Mouse (Mus musculus) lung, postnatal 25 days (tissue): ENCODE data around the gene Mgll.

Source experiments
- DNase-seq: peaks from one replicate; pipeline ENCODE4 v3.0.0; 2022; ENCODE audit warnings: low spot score

Mgll gene

DNA sequence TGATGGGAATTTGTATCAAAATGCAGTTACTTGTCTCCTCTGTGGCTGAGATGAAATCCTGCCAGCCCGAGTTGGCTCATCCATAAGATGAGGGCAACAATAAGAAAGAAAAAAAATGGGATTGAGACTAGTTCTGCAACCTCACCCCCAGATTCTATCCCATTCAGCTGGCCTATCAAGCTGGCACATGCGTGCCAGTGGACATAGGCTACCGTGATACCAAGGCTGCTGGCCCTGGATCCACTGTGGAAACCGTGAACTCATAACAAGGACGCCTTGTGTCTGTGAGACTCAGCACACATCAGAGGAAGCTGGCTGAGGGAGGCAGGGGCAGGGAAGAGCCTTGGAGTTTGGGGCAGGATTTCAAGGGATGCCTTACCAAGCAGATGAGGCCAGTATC is 46.8 kb downstream of the Mgll start:
- DNase-seq: no peak

DNA sequence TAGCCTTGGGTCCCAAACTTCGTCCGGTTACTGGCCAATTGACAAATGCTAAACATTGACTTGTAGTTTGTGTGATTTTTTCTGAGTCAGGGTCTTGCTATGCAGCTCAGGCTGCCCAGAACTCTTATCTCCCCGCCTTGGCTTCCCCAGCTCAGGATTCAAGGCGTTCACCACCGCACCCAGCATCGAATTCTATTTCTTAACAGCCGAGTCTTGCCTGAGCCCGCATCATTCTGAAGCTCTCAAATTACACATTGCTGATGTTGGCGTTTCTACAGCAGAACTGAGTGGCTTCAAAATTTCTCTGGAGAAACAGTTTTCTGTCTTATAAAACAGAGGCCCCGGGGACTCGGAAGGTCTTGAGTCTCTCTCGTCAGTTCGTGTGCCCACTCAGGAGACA is 47.8 kb downstream of the Mgll start:
- DNase-seq: no peak

DNA sequence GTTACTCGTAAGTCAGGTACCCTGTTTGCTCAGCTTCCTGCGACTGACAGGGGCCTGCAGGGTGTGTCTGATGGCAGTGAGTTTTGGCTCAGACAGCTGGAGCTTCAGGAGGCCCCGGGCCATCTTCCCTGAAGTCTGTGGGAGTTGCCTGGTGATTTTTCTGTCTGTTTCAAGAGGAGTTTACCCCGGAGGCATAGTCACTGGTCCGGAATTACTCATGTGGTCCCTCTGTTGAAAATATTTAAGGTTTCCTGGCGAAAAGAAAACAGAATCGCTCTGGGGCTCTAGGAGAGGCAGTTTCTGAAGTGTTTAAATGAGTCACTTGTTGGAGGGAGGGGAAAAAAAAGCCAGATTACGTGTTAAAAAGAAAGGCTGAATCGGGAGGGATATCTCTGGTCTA is 49.8 kb downstream of the Mgll start:
- no peak for DNase-seq

DNA sequence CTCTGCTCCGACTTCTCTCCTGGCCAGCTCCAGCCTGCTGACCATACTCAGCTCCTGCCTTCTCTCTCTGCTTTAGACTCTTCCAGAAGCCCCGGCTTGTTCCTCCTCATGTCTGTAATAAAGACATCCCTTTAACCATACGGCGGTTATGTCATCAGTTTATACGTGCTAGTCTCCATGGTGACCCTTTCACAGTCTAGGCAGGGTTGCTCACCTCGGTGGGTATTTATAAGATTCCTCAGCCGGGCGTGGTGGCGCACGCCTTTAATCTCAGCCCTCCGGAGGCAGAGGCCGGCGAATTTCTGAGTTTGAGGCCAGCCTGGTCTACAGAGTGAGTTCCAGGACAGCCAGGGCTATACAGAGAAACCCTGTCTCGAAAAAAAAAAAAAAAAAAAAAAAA is 51.1 kb downstream of the Mgll start:
- DNase-seq: no peak

DNA sequence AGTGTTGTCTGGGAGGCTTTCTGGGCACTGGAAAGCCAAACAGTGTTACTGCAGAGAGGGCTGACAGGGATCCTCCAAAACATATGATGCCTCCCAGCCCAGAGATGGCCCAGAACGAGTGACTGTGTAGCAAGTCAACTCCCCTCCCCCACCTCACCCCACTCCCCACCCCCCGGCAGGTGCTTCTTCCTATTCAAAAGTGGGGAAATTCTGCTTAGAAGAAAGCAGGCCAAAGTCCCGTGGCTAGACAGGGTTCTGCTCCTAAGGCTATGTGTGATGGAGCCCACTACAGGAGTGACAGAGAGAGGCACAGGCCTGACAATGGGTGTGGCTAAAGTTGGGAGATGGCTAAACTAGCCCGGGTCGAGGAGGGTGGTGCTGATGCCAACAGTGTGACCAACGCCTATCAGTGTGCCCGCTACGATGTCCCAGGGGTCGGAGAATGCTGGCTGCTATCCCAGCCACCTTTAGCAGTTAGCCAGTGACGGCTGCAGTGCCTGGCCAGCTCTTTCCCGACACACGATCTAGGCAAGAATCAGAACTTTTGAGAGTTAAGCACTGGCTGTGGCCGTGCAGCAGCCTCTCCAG is 52.2 kb downstream of the Mgll start:
- DNase-seq: no peak

DNA sequence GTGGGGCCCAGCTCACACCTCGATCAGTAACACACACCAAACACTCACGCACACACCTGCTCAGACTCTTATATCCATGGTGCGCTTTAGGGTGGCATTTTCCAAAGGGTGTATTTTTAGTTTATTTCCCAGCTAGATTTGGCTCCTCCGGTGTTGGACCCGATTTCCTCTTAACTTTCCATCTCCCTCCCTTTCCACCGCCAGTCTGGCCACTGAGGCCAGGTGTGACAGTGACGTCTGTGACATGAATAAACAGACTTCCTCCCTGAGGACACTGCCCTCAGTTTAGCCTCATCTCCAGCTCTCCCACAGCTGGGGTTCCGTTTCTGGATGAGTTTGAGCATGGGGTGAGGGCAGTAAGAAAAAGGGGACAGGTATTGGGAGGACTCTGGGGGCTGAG is 52.8 kb downstream of the Mgll start:
- DNase-seq: no peak

DNA sequence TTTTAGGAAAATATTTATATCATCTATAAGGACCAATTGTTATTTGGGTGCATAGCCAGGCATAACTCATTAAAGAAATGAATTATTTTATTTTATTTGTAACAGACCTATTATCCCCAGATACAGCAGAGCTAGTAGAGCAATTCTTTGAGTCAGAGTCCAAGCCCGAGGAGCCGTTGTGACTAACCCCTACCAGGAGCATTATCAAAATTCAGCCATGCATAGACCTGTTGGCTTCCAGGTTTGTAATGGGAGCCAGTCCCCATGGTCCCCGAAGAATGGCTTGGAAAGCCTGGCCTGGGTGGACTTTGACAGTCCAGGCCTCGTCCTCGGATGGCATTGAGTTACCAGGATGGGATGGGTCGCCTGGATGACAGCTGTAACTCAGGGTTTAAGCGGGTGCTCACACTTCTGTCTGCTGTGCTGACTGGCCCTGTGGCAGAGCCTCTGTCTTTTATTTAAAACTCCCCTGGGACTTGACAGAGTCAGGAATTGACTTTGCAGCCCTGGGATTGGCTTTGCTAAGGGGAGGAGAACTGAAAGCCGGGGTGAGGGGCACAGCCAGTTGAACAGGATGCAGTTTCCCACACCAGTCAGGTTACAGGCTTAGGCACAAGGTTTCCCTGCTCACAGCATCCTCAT is 54.0 kb downstream of the Mgll start:
- DNase-seq: no peak

DNA sequence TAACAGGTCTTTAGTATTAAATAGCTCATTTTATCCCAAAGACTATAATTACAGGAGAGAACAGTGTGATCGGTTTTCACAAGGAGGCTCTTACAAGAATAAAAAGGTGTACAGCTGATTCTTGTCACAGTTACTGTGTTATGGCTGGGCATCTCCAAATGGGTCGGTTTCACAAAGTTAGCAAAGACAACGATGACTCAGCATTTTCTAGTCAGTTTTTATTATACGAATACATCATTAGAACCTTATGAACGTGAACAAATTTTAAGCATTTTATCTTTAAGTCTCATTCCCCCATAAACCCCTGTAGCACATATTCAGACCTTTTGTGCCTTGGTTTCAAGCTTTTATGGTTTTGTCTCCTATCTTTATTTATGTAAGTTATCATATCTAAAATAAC is 55.5 kb downstream of the Mgll start:
- DNase-seq: no peak

DNA sequence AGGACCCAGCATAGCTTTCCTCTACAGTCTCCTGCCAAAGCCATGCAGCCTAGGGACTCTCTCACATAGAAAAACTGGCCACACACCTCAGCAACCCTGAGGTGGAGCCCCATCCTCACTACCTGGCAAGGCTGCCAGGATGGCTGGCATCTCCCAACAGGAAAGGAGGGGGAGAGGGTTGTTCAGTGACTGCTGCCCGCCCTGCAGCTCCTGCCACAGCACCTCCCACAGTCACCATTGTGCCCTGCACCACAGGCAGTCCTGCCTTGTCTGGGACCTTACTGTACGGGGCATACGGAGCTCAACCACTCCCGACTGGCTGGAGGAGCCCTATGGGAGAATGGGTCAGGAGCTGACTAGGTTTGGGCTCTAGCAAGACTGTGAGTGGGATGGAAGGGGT is 57.7 kb downstream of the Mgll start:
- no peak for DNase-seq

DNA sequence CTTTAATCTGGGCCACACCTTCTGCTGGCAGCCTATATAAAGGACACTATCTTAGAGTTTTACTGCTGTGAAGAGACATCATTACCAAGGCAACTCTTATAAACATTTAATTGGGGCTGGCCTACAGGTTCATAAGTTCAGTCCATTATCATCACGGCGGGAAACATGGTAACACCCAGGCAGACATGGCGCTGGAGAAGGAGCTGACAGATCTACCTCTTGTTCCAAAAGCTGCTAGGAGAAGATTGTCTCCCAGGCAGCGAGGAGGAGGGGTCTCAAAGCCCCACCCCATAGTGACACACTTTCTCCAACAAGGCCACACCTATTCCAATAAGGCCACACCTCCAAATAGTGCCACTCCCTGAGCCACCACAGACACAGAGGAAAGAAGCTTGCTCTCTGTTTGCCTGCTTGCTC is 58.8 kb downstream of the Mgll start:
- no peak for DNase-seq

DNA sequence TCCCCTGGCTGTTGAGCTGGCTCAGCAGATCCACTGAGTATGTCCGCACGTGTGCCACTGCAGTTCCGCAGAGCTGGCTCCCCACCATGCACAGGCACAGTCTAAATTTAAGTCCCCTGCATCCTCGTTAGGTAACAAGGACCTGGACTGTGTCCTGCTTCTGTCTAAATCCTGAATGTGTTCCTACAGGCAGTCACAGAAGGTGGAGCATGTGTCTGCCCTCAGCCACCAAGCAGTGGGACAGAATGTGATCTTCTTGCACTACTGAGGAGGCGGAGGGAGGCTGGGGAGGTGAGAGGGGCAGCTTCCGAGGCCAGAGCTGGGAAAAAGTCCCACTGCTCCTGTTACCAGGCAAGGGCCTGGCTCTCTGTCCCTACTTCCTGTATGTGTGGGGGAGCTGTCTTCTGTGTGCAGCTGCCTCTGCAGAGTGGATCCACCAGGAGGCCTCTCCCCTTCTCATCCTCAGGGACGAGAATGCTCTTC is 60.5 kb downstream of the Mgll start:
- no peak for DNase-seq

DNA sequence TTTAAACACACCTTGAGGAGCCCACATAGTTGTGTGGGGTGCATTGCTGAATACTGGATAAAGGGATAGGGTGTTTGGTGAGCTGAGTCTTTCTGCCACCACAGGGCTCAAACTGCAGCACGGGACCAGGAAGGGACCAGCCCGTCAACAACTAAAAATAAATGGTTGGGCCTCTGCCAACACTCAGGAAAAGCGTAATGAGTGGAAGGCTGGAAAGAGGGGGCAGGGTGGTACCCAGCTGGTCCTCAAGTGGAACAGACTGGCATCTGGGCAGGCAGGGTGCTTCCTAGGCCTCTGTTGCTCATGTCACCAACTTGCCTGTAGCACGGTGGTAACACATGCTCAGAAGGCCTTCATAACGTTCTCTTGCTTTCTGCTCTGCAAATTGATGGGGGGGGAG is 61.1 kb downstream of the Mgll start:
- DNase-seq: peak; percentile 51

DNA sequence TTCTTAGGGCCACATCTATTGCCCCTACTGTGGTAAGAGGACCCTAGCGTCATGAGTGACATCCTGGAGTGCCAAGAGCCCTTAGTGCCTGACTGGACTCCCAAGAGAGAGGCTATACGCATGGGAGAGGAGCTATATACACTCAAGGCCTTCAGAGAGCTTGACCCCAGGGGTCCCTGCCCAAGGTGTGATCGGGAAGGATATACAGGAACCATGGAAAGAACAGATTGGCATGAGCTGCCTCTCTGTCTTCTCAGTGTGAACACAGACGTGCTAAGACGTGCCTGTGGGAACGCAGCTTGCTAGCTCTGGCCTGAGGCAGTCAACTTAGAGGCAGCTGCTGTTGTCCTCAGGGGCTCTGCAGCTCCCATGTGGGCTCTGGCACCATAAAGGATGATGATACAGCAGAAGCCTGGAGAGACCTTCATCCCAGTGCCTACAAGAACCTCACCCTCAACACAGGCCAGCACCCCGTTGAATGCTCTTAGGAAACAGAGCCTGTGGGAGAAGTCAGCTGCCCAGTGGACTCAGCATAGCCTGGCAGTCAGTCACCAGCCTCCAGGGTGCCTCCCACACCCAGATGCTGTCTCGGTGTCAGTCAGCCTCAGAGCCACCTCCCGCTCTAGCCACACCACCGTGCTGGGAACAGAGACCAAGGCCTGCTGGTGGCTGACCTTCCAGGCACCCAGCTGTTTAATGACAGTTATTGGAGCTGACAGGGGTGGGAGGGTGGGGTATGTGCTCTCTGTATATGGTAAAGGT is 61.8 kb downstream of the Mgll start:
- DNase-seq: no peak

DNA sequence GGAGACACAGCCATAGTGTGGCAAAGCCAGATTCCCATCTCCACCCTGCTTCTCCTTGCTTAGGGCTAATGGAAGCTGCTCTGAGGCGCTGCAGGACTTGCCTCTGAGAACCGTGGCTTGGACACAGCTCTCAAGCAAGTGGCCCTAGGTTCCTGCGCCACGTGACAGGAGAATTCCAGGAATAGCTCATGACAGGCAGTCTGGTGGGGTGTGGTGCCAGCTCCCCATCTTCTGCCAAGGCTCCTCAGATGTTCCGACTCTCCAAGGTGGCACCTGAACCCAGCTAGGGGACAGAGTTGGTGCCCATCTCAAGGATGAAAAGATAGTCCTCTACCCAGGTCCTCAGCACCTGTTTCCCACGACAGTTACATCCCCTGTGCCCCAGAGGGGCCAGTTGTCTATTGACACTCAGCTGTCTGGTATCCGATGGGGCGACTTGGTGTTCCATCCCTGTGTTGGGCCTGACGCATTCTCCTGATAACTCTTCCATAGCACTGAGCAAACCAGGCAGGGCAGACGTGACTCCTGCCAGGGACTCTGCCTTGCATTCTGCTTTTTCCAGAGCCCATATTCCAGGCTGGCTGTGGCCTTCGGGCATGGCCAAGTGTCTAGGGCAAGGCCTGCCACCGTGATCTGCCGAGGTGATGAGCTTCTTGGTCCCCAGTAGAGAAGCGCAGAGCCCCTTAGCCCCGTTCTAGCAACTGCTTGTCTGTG is 62.7 kb downstream of the Mgll start:
- DNase-seq: no peak

DNA sequence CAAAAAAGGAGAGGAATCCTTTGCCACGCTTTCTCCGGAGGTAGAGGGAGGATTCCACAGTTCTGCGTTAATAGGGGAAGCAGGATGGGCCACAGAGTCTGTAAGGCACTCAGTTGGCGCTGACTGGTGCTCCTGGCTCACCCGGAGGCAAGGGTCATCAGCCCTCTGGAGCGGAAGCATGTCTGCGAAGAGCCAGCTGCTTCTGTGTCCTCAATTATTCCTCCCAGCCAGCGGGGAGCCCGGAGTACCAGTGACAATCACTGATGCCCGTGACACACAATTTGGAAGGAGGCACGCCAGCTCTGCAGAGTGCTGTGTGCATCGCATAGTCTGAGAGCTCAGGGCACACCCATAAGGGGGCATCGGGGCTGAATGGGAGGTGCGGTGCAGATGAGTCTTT is 63.3 kb downstream of the Mgll start:
- no peak for DNase-seq

DNA sequence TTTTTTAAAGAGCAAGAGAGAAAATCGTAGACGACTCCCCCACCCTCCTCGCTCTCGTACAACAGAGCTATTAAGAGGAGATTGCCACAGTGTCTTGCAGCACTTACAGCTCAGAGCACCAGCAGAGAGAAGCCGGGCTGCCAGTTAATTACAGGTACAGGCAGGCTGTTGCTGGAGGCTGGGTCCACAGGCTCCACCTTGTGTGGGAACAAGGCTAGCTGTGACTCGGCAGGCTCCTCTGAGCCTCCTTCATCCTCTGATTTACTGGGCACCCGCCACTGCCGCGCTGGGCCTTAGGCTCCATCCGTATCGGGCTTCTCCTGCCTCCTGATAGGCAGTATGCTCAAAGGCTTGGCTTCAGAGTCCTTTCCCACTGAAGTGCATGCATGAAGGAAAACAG is 64.0 kb downstream of the Mgll start:
- DNase-seq: no peak

DNA sequence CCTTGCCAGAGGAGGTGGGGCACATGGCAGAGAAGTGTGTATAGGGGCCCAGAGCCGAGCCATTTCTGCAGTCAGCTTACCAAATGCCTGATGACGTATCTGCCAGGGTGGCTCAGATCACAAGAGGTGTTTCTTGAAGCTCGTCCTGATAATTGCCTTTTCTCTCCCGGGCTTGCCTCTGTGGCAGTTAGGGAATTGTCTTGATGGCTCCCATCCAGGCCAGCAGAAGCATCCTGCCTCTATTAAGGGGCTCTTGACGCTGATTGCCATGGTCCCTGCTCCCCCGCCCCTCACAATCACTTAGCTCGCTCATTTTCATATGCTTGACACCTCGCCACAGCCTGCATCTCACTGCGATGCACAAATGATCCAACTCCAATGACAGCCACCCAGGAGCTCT is 67.1 kb downstream of the Mgll start:
- no peak for DNase-seq

DNA sequence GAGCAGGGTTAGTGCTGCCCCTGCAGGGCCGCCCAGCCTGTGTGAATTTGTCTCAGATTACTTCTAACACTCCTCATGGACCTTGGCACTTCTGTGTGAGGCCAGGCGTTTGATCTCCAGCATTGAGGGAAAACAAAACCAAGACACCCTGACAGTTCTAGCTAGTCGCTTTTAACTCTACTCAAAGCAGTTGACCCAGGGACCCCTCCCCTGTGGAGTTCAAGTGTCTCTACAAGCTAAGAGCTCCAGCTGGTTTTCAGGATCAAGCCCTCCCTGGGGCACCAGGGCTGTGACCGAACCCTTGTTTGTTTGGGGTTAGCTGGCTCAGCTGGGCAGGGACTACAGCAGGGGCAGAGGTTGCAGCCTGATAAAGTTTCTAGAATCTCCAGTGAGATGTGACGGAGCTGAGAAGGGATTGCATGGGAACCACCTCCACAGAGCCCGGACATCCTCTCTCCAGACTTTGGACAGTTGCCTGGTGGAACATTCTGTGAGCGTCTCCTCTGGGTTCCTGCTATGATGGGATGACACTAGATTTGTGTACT is 68.0 kb downstream of the Mgll start:
- DNase-seq: peak; percentile 65

DNA sequence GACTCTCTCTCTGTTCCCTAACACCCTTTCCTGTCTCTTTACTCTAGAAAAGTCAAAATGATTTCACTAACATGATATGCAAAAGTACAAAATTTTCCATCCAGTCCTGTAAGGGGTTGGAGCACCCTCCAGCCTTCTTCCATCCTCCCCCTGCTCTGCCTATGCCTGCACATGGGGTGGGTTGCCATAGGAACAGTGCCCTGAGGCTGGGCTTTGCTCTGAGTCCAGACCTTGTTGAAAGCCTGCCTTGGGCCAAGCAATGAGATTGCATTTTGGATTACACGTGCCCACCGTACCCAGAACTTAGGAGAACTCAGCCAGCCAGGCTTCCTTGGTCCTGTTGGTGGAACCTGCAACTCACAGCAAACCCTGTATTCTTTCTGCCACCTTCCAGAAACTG is 69.0 kb downstream of the Mgll start:
- no peak for DNase-seq

DNA sequence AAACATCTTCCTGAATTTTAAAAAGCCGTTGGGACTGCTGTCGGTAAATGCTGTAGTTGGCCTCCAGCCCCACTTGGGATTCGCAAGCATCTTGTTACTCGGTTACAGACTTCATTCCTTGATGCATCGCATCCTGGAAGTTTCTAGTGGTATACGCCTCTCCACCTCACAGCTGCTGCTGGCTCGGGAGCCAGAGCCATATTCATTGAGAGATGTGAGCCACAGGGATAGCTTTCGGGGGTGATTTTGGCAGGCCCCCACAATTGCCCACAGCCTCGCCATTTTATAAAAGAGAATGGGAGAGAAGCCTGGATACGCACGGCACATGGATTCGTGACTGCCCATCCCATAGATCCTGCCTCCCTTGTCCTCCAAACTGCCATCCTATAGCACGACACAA is 69.7 kb downstream of the Mgll start:
- DNase-seq: no peak

DNA sequence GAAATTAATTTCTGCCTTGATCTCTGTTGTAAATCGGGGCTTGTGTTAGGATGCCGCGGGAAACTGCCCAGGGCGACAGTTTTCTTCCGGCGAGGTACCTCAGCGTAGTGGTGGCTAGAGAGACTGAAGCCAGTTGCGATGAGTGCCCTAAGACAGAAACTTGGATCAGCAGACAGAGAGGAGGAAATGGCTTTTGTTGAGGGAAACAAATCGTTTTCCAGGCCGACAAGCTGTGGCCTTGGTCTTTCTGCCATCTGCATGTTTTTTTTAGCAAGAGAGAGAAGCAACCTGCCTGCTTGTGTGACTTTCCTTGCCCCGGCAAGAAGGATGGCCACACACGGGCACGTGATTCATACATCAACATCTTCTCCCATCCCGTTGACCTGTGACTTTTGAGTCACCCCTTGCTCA is 70.4 kb downstream of the Mgll start:
- DNase-seq: no peak

DNA sequence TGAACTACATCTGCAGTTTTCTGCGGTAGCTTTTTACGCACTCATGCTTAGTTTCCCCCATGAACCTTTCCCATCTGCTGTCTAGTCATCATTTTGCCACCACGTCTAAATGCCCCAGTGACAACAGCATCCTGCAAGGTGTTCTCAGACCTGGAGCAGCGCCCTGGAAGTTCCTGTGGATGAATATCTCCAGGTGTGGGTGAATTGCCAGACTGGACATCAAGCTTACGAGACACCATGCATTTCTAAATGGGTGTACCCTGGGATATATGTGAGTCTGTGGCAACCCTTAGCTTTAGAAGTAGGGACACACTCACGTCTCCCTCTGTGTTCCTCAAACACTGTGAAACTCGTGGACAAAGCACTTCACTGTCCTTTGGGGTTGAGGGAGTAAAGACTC is 76.0 kb downstream of the Mgll start:
- DNase-seq: no peak

DNA sequence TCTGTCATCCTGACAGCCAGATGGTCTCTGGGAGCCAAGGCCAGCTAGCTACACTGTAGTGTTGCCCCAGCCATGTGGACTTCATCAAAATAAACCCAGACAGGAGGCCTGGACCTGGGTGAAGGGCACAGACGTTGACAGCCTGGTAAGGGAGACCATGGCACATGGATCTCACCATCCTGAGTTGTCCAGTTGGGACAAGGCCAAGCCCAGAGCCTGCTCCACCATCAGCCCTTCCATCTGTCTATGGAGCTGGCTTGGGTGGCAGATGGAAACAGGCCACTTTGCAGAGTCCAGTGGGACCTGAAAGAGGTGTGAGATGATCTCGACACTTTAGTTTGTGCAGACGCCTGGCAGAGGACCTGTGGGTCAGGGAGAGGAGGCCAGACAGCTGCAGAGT is 76.5 kb downstream of the Mgll start:
- DNase-seq: no peak
